Mouse (Mus musculus) midbrain, embryonic 12.5 days (tissue): ENCODE measurements around the gene Kpna3. TPM values are rescaled to one million over a fixed set of nuclear protein-coding genes. Genes with fewer than 3 reads are reported as not detected.

ENCODE experiments used
- ATAC-seq: fragments of 200-750 bp; cut with Nextera tagmentation; 2 replicates; pipeline ENCODE4 v1.8.0; 2017; ENCODE audit warnings: low read depth, moderate TSS enrichment, moderate library complexity; ENCODE audit not compliant: low FRiP score
- H3K27ac ChIP-seq: fragments of 300-500 bp; sonication (generic); replicated peaks from 2 replicates; pipeline ENCODE4 v1.5.1; 2016; ENCODE audit warnings: mild to moderate bottlenecking
- H3K27me3 ChIP-seq: fragments of 300-500 bp; sonication (generic); 2 replicates; pipeline ENCODE4 v1.6.1; 2016; ENCODE audit warnings: mild to moderate bottlenecking
- H3K36me3 ChIP-seq: fragments of 300-500 bp; sonication (generic); 2 replicates; pipeline ENCODE4 v1.6.1; 2016
- H3K4me1 ChIP-seq: fragments of 300-500 bp; sonication (generic); 2 replicates; pipeline ENCODE4 v1.6.1; 2016
- H3K4me2 ChIP-seq: fragments of 300-500 bp; sonication (generic); replicated peaks from 2 replicates; pipeline ENCODE4 v1.6.1; 2016; ENCODE audit warnings: mild to moderate bottlenecking, moderate library complexity
- H3K4me3 ChIP-seq: fragments of 300-500 bp; sonication (generic); 2 replicates; pipeline ENCODE4 v1.5.1; 2016; ENCODE audit warnings: mild to moderate bottlenecking
- H3K9ac ChIP-seq: fragments of 300-500 bp; sonication (generic); replicated peaks from 2 replicates; pipeline ENCODE4 v1.6.1; 2016; ENCODE audit warnings: mild to moderate bottlenecking, moderate library complexity
- H3K9me3 ChIP-seq: fragments of 300-500 bp; sonication (generic); 2 replicates; pipeline ENCODE4 v1.6.1; 2016; ENCODE audit warnings: mild to moderate bottlenecking
- WGBS: fragments of 180-500 bp; shearing (Covaris S2); methylation state at CpG from one replicate; pipeline ENCODE4 v1.1.7; 2016; 5-methylcytosine and 5-hydroxymethylcytosine counted together
- polyA plus RNA-seq: library from polyadenylated mRNA; unstranded; fragments of >200 nt; fragmentation: Nextera tagmentation; extraction: Ambion mirVana; gene quantifications from 2 replicates; pipeline ENCODE4 v1.2.1, GENCODE M21; 2016

Gene Kpna3
- polyA plus RNA-seq, 1 experiment from 2014 or later, result 86.3 TPM

- H3K4me1 ChIP-seq, result no peaks in the 10 kb centered on the region
- H3K4me3 ChIP-seq, result no peak overlapping the region
- H3K27me3 ChIP-seq, result no peaks in the 10 kb centered on the region
- H3K27ac ChIP-seq, result no peak overlapping the region
- H3K36me3 ChIP-seq, result peaks cover 40% of the 10 kb centered on the region
- no peaks in the 10 kb centered on the region for H3K9me3 ChIP-seq
- 90% methylated on average over 2 of the region's 2 CpGs for WGBS
- H3K4me2 ChIP-seq, result no peak overlapping the region
- no peak for ATAC-seq
- no peak overlapping the region for H3K9ac ChIP-seq
Observed at GRCm38 (mm10) chr14:61367290-61367689, 72.4 kb downstream of the Kpna3 start.

GRCm38 (mm10) chr14:61364656-61365055, 75.0 kb downstream of the Kpna3 start:
- H3K4me2 ChIP-seq, result no peak overlapping the region
- no peaks in the 10 kb centered on the region for H3K27me3 ChIP-seq
- H3K9me3 ChIP-seq, result no peaks in the 10 kb centered on the region
- H3K9ac ChIP-seq, result no peak overlapping the region
- WGBS, result 86% methylated on average over 3 of the region's 3 CpGs
- no peak overlapping the region for H3K27ac ChIP-seq
- peaks cover 16% of the 10 kb centered on the region for H3K36me3 ChIP-seq
- no peak for ATAC-seq
- peaks cover 5% of the 10 kb centered on the region for H3K4me1 ChIP-seq
- H3K4me3 ChIP-seq, result no peak overlapping the region

GRCm38 (mm10) chr14:61363734-61364133, 75.9 kb downstream of the Kpna3 start:
- Histone ChIP-seq H3K9me3 (no peaks in the 10 kb centered on the region), H3K9ac (no peak overlapping the region), H3K4me1 (peaks cover 5% of the 10 kb centered on the region), H3K27ac (no peak overlapping the region), H3K4me3 (no peak overlapping the region), H3K4me2 (no peak overlapping the region), H3K36me3 (peaks cover 13% of the 10 kb centered on the region), H3K27me3 (no peaks in the 10 kb centered on the region)
- 96% methylated on average over 2 of the region's 2 CpGs for WGBS
- no peak for ATAC-seq

- WGBS, result 93% methylated on average over 2 of the region's 2 CpGs
- H3K4me2 ChIP-seq, result no peak overlapping the region
- ATAC-seq, result no peak
Observed at GRCm38 (mm10) chr14:61362268-61362667, 77.4 kb downstream of the Kpna3 start.

GRCm38 (mm10) chr14:61360981-61361511, 78.6 kb downstream of the Kpna3 start:
- Histone ChIP-seq H3K27ac (peak overlapping the region; percentile 80; the same call in 1 of the 2 replicates), H3K4me3 (peak overlapping the region; percentile 64; the same call in 1 of the 2 replicates), H3K36me3 (0 out of 2 replicates have a peak, but pooled peaks cover 3% of the 10 kb centered on the region)

More at GRCm38 (mm10) chr14:61362268-61362667, 77.4 kb downstream of the Kpna3 start:
- Histone ChIP-seq H3K27me3 (no peaks in the 10 kb centered on the region), H3K9me3 (no peaks in the 10 kb centered on the region), H3K4me1 (peaks cover 5% of the 10 kb centered on the region), H3K27ac (no peak overlapping the region), H3K36me3 (peaks cover 10% of the 10 kb centered on the region), H3K9ac (no peak overlapping the region), H3K4me3 (no peak overlapping the region)

GRCm38 (mm10) chr14:61360131-61360980, 79.3 kb downstream of the Kpna3 start, which contains the start of gene Ebpl:
Gene Ebpl, minus strand, starts transcription at chr14:61360439.
- WGBS, result under 1% methylated on average over 40 of the region's 40 CpGs

More at GRCm38 (mm10) chr14:61360981-61361511, 78.6 kb downstream of the Kpna3 start:
- Histone ChIP-seq H3K4me2 (peak overlapping the region; percentile 57), H3K4me1 (peaks cover 5% of the 10 kb centered on the region), H3K27me3 (no peaks in the 10 kb centered on the region), H3K9ac (peak overlapping the region; percentile 34; the same call in 1 of the 2 replicates), H3K9me3 (no peaks in the 10 kb centered on the region)
- 64% methylated on average over 3 of the region's 3 CpGs for WGBS
- ATAC-seq, result no peak; the same call in 1 of the 2 replicates

GRCm38 (mm10) chr14:61354251-61355235, 85.1 kb downstream of the Kpna3 start:
- Histone ChIP-seq H3K36me3 (no peaks in the 10 kb centered on the region), H3K9me3 (no peaks in the 10 kb centered on the region), H3K9ac (no peak overlapping the region), H3K4me2 (no peak overlapping the region), H3K4me1 (0 out of 2 replicates have a peak, but pooled peaks cover 4% of the 10 kb centered on the region), H3K27me3 (no peaks in the 10 kb centered on the region), H3K4me3 (no peak overlapping the region), H3K27ac (no peak overlapping the region)
- WGBS, result 79% methylated on average over 10 of the region's 10 CpGs
- ATAC-seq, result no peak

More at GRCm38 (mm10) chr14:61360131-61360980, 79.3 kb downstream of the Kpna3 start, which contains the start of gene Ebpl:
- Histone ChIP-seq H3K4me2 (peak within 1 kb of the TSS; percentile 57), H3K4me1 (peaks cover 5% of the 10 kb centered on the region), H3K36me3 (0 out of 2 replicates have a peak, but pooled peaks cover 3% of the 10 kb centered on the region), H3K9ac (peak within 1 kb of the TSS; percentile 70), H3K27me3 (no peaks in the 10 kb centered on the region), H3K9me3 (no peaks in the 10 kb centered on the region), H3K4me3 (peak within 1 kb of the TSS; percentile 64), H3K27ac (peak within 1 kb of the TSS; percentile 80)
- peak; percentile 97 for ATAC-seq

- no peaks in the 10 kb centered on the region for H3K27me3 ChIP-seq
- WGBS, result 71% methylated on average over 6 of the region's 6 CpGs
Observed at GRCm38 (mm10) chr14:61350808-61351207, 88.9 kb downstream of the Kpna3 start.

GRCm38 (mm10) chr14:61349876-61350275, 89.8 kb downstream of the Kpna3 start:
- H3K27ac ChIP-seq, result no peak overlapping the region
- H3K36me3 ChIP-seq, result no peaks in the 10 kb centered on the region
- 92% methylated on average over 4 of the region's 4 CpGs for WGBS
- H3K27me3 ChIP-seq, result no peaks in the 10 kb centered on the region
- H3K9ac ChIP-seq, result no peak overlapping the region
- no peak for ATAC-seq
- H3K4me1 ChIP-seq, result 0 out of 2 replicates have a peak, but pooled peaks cover 4% of the 10 kb centered on the region
- H3K9me3 ChIP-seq, result no peaks in the 10 kb centered on the region
- H3K4me3 ChIP-seq, result no peak overlapping the region
- H3K4me2 ChIP-seq, result no peak overlapping the region

More at GRCm38 (mm10) chr14:61350808-61351207, 88.9 kb downstream of the Kpna3 start:
- ATAC-seq, result no peak
- Histone ChIP-seq H3K36me3 (no peaks in the 10 kb centered on the region), H3K4me2 (no peak overlapping the region), H3K4me3 (no peak overlapping the region), H3K4me1 (0 out of 2 replicates have a peak, but pooled peaks cover 4% of the 10 kb centered on the region), H3K9me3 (no peaks in the 10 kb centered on the region), H3K9ac (no peak overlapping the region), H3K27ac (no peak overlapping the region)

- Histone ChIP-seq H3K4me1 (no peaks in the 10 kb centered on the region), H3K36me3 (no peaks in the 10 kb centered on the region), H3K4me3 (no peak overlapping the region), H3K9me3 (no peaks in the 10 kb centered on the region), H3K9ac (no peak overlapping the region), H3K4me2 (no peak overlapping the region), H3K27ac (no peak overlapping the region), H3K27me3 (no peaks in the 10 kb centered on the region)
- WGBS, result 76% methylated on average over 10 of the region's 10 CpGs
- no peak for ATAC-seq
Observed at GRCm38 (mm10) chr14:61346827-61347698, 92.6 kb downstream of the Kpna3 start.
